Mouse (Mus musculus) retina, embryonic 14.5 days (tissue): Measurements from ENCODE around the gene Racgap1.

ENCODE experiments used
- DNase-seq: peaks from one replicate; pipeline ENCODE4 v3.0.0-alpha.2; 2015; ENCODE audit warnings: low spot score

Gene Racgap1

DNA sequence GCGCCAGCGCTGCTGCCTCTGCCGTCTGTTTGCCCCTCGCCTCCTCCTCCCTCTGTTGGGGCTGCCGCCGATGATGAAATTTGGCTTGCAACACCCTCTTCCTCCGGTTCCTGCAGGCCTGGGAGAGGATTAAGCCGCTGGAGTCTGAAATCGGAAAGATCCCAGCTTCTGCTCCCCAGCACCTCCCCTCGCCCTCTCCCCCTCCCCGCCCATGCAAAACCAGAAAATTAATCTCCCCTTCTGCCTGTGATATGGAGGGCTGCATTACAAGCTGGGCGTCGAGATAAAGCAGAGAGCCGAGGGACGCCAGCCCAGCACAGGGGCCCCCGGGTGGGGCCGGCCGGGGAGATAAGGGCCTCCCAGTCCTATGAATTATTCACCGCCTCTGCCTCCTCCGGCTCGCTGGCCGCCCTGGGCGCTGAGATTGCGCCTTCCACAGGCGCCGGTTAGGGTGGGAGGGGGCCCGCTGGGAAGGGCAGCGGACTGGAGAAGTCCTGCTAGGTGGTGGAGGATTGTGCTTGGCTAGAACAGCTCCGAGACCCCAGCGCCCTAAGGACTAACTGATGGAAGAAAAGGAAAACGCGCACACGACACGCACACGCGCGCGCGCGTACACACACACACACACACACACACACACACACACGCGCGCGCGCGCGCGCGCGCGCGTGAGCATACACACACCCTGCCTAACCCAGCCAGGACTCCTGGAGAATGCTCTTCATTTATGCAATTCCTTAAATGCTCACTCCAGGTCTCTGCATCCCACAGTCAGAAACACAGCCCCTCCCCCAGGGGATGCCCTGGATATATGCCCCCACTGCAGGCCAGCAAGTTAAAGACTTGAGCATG lies 13.4 kb upstream of the Racgap1 start:
- DNase-seq, result peak; percentile 62

DNA sequence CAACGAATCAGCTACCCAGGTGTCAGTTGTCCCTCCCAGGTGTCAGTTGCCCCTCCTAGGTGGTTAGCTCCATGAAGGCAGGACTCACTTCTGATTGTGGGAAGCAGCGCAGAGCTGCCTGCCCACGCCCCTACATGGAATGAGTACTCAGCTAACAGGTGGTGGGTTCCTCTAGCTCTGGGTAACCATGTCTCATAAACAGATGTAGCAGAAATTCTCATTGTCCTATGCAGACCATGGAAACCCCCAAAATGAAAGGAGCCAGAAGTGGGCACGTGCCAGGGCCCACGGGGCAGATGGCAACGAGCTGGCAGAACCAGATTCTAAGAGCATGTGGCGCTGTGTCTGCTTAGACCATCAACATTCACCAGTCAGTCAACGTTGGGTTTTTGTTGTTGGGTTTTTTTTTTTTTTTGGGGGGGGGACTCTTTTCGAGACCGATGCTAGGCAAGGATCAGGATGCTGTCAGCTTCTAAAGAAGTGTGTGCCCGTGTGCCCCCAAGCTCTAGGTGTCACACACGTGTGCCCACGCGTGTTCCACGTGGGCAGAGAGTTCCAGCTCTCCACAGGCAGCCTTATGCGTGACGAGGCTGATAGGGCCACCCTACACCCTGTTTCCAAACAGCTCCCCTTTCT lies 12.6 kb upstream of the Racgap1 start:
- no peak for DNase-seq

DNA sequence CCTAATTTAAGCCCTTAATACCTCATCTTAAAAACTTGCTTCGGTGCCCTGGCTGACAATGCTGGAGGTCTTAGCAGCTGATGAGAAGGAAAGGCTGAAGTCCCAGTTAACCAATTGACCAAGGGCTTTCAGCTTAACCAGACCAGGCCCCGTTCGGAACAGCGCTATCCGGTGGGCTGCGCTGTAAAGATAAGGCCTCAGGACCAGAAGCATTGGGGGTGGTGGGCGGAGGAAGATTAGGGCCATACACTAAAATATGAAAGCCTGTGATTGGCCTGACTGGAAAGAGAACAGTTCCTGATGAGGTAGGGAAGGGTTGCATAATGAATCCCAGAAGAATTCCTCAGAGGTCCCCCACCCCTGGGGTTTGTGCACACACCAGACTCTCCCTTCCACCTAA lies 10.9 kb upstream of the Racgap1 start:
- DNase-seq, result no peak

- no peak for DNase-seq
Measured at GRCm38 (mm10) chr15:99661121-99661830, 9.8 kb upstream of the Racgap1 start.

DNA sequence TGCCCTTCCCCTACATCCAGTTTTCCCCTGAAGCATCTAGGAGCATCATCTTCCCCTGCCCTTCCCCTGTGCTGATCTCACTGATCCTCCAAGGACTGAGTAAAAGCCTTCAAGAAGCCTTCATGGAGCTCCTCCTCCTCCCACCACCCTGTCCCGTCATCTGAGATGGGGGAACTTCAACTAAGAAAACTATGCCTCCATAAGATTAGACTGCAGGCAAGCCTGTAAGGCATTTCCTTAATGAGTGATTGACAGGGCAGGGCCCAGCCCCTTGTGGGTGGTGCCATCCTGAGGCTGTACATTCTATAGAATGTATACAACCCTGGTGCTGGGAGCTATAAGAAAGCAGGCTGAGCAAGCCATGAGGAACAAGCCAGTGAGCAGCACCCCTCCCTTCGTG lies 7.0 kb upstream of the Racgap1 start:
- DNase-seq, result no peak

DNA sequence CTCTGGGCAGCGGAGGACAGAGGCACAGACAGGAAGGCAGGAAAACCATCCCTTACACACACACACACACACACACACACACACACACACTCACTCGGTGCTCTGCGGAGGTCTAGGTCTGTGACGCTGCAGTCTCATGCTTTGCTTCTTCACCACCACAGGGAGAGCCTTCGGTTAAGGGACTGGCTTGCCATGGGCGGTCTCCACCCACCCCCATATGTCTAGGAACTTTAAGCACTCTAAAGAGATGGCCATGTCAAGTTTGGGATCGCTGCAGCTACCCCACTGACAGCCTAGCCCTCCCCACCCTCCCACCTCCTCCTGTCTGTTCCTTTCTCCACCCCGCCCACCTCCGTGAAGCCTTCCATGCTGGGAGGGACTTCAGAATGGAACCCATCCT lies 4.5 kb upstream of the Racgap1 start:
- no peak for DNase-seq

DNA sequence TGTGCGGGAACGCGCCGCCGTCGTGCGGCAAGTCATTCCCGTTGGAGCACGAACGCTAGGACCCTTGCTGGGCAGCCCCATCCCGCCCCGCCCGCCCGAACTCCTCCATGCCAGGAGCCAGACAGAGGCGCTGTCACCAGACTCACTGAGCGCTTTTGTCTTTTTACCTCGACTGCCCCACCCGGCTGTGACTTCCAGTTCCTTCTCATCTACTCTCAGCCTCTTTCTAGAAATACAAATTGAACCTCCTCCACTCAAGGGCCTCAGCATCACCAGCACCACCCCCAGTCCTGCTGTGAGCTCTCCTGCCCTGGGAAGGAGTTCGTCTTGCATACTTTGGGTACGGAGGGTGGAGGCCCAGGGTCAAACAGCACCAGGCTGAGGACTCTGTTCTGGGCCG lies 2.4 kb upstream of the Racgap1 start:
- DNase-seq, result no peak

DNA sequence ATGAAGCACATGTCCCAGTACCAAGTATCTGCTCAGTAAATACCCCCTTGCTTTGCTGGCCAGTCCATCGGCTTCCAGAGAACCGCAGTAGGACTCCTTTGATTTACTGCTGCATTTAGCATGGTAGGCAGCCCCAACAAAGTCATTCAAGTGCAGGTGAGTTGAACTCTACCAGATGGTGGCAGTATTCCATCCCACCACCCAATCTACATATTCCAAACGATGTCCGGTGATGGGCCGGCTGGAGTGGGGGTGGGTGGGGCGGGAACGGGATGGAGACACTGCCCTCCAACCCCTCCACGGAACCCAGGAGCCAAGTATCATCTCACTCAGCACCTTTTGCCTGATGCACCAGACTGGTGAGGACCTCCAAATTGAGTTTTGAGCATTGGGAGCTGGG lies 1.8 kb upstream of the Racgap1 start:
- peak; percentile 58 for DNase-seq

DNA sequence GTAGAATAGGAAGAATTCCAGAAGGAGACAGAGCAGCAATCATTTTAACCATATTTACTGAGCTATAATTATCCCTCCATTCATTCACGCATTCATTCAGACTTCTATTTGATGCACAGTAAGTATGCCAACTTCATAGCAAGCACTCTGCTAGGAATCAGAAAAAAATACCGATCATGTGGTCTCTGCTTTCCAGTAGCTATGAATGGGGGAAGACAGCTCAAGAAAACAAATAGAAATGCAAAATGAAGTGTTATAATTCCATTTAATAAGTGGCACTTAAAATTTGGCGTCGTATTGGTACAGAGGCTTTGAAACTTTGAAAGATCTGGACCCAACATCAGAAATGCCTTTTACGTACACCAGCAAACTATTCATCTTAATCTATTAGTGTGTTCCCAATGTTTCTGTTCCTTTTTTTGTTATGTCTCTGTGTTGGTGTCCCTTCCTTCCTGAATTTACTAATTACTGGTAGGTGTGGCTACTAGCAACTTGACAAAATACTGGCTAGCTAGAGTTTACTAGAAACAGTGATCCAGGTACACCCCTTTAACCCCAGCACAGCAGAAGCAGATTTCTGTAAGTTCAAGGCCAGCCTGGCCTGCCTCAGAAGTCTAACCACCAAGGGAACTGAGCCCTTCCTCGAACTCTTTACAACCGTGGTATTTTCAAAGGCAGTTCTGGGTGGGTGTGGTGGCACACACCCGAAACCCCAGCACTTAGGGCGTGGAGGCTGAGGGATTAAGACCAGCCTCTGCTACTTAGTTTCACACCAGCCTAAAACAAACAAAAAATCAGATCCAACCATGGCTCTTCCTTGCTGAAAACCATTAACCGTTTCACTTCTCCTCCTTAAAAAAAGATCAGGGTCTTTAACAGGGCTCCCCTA lies 772 bp upstream of the Racgap1 start:
- no peak for DNase-seq

DNA sequence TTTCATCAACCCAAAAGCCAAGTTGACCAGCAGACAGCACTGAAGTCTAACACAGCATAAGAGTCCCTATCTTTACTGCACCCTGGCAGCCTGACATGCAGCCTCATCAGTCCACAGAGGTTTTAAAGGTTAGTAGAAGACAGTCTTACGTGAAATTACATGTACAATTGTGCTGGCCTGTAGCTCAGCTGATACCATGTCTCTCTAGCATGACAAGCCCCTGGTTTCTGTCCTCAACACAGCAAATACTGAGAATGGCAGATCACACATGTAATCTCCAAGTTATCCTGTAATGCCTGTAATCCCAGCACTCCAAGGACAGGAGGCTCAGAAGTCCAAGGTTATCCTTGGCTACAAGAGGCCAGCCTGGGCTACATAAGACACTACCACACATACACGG lies 1.2 kb downstream of the Racgap1 start:
- DNase-seq, result no peak

GRCm38 (mm10) chr15:99649067-99649761 lies 2.2 kb downstream of the Racgap1 start:
- no peak for DNase-seq

GRCm38 (mm10) chr15:99648326-99648725 lies 3.1 kb downstream of the Racgap1 start:
- no peak for DNase-seq

GRCm38 (mm10) chr15:99644776-99645175 lies 6.7 kb downstream of the Racgap1 start:
- no peak for DNase-seq

- DNase-seq, result no peak
Measured at GRCm38 (mm10) chr15:99643832-99644231, 7.6 kb downstream of the Racgap1 start.

GRCm38 (mm10) chr15:99642622-99643021 lies 8.8 kb downstream of the Racgap1 start:
- DNase-seq, result no peak

GRCm38 (mm10) chr15:99638124-99638485 lies 13.4 kb downstream of the Racgap1 start:
- DNase-seq, result no peak

DNA sequence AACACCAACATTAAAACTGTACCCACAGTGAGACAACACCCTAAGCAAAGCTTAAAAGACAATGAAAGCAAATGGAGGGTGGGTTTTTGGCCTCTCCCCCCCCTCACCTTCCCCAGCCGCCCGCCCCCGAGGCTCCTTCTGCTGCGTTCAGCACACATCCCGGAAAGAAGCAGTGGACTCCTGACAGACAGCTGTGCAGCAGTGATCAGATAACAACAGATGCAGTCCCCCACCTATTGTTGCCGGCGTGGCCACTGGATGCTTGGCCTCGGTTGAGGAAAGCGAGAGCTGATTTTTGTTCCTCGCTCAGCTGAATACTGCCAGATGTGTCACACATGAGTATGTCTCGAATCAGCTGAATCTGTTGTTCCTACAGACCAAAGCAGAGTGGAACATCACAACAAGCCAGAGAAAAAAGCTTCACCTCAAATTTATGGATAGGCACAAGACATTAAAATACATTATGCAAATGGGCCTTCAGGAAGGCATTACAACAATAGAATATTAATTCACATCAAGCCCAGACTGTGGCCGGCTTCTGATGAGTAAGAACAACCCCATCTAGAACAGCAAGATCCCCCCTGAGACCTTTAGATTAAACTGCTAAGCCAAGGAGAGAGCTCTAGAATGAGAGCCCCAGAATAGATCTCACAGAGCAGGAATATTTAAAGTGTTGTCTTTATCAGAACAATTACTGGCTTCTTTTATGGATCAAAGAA lies 13.9 kb downstream of the Racgap1 start:
- no peak for DNase-seq

DNA sequence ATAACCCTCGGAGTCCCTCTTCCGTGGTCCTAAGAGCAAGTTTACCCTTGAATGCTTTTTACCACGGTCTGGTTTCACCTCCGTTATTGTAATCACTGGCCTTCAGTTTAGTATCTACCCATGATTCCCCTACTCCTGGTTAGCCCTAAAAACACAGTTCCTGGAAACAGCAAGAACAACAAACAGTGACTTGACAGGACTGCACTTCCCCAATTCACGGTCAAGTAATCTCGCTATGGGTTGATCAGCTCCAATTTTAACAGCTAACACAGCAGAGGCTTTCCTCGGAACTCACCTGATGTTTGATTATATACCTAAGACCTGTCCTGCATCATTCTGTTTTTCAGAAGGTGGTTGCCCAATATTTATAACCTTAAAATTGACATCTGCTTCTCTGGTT lies 16.8 kb downstream of the Racgap1 start:
- no peak for DNase-seq

DNA sequence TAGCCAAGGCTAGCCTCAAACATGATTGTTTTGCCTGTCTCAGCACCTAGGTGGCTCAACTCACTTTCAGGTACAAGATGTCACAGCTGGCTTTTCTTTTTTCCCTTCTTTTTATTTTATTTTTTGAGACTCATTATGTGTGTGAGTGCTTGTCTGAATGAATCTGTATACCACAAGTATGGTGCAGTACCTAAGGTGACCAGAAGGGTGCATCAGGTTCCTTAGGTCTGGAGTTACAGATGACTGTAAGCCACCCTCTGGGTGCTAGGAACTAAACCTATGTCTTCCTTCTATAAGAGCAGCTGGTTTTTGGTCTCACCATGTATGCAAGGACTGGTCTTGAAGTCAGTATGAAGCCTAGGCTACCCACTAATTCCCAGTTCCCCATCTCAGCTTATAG lies 19.8 kb downstream of the Racgap1 start:
- peak; percentile 57 for DNase-seq

GRCm38 (mm10) chr15:99622063-99622462 lies 29.4 kb downstream of the Racgap1 start:
- DNase-seq, result no peak

GRCm38 (mm10) chr15:99619821-99620220 lies 31.6 kb downstream of the Racgap1 start:
- no peak for DNase-seq
